In genomic region chr19:24259390-24260351, GRCm38 (mm10) we compare ENCODE assay signal across 8 mouse cellular contexts. TPM values are rescaled to one million over a fixed set of nuclear protein-coding genes. Genes with fewer than 3 reads are reported as not detected.
DNase-seq lines count a peak whose midpoint lies in the region; ATAC-seq and TF ChIP-seq lines count a peak whose summit lies in the region.

No protein-coding gene starts in this region.

- H3K9me3 ChIP-seq in hindbrain, embryonic 16.5 days (ENCODE audit: control insufficient read depth, low read length) = no peaks in the 10 kb centered on the region
- no peaks in the 10 kb centered on the region for H3K9me3 ChIP-seq in midbrain, embryonic 13.5 days

- TF ChIP-seq POLR2A in cerebellum, adult 2 months (IDR thresholded peaks at IDR 0.05; ENCODE audit: borderline replicate concordance, insufficient read depth, low read length) = no peak

- H3K4me3 ChIP-seq in cerebellum, adult 2 months (replicated peaks; ENCODE audit: insufficient read depth, low read depth, low read length) = no peak overlapping the region
- H3K4me3 ChIP-seq in hindbrain, embryonic 16.5 days (ENCODE audit: low read length) = no peak overlapping the region
- no peak overlapping the region for H3K4me3 ChIP-seq in midbrain, embryonic 13.5 days (replicated peaks)

- H3K4me2 ChIP-seq in hindbrain, embryonic 16.5 days (ENCODE audit: low read length) = no peak overlapping the region
- H3K4me2 ChIP-seq in midbrain, embryonic 13.5 days (replicated peaks) = no peak overlapping the region

- ATAC-seq in hindbrain, embryonic 16.5 days = peak; percentile 75
- ATAC-seq in midbrain, embryonic 13.5 days = no peak

- peak overlapping the region; percentile 36; the same call in 1 of the 2 replicates for H3K27ac ChIP-seq in cerebellum, adult 2 months (ENCODE audit: insufficient read depth, low read length)
- no peak overlapping the region for H3K27ac ChIP-seq in hindbrain, embryonic 16.5 days (ENCODE audit: low read depth, low read length)
- H3K27ac ChIP-seq in midbrain, embryonic 13.5 days = 0 out of 2 replicates have a peak overlapping the region, but pooled peaks have one; percentile 14

- no peak for TF ChIP-seq CTCF in cerebellum, adult 2 months (IDR thresholded peaks at IDR 0.05; ENCODE audit: borderline replicate concordance, insufficient read depth, low read depth, low read length)

- DNase-seq in cerebellum, adult 2 months = no peak
- DNase-seq in cerebellum, postnatal 25 days = no peak
- peak; percentile 62 for DNase-seq in kidney, adult 9 months
- no peak for DNase-seq in kidney, postnatal 4 days
- no peak for DNase-seq in spleen, postnatal 14 days (ENCODE audit: low spot score in 2 of 2)
- no peak for DNase-seq in cerebellum, adult 11-12 months

- no peak overlapping the region for H3K9ac ChIP-seq in hindbrain, embryonic 16.5 days (ENCODE audit: low read depth, low read length)
- no peak overlapping the region for H3K9ac ChIP-seq in midbrain, embryonic 13.5 days (replicated peaks)

- H3K27me3 ChIP-seq in cerebellum, adult 2 months (ENCODE audit: control insufficient read depth, insufficient read depth, low read length) = no peaks in the 10 kb centered on the region
- H3K27me3 ChIP-seq in hindbrain, embryonic 16.5 days (replicated peaks; ENCODE audit: control insufficient read depth, insufficient read depth, low read length) = no peaks in the 10 kb centered on the region
- H3K27me3 ChIP-seq in midbrain, embryonic 13.5 days = no peaks in the 10 kb centered on the region

- WGBS in cerebellum, adult 2 months = 69% methylated on average over 12 of the region's 12 CpGs
- WGBS in hindbrain, embryonic 16.5 days = 43% methylated on average over 12 of the region's 12 CpGs
- 70% methylated on average over 12 of the region's 12 CpGs for WGBS in midbrain, embryonic 13.5 days

- no peaks in the 10 kb centered on the region for H3K4me1 ChIP-seq in cerebellum, adult 2 months (ENCODE audit: control insufficient read depth, insufficient read depth, low read length)
- H3K4me1 ChIP-seq in hindbrain, embryonic 16.5 days (ENCODE audit: control insufficient read depth, insufficient read depth, low read depth, low read length) = no peaks in the 10 kb centered on the region
- 0 out of 2 replicates have a peak, but pooled peaks cover 3% of the 10 kb centered on the region for H3K4me1 ChIP-seq in midbrain, embryonic 13.5 days (replicated peaks)

- H3K36me3 ChIP-seq in hindbrain, embryonic 16.5 days (ENCODE audit: control insufficient read depth, insufficient read depth, low read length) = peaks cover 6% of the 10 kb centered on the region; the same call in 1 of the 2 replicates
- H3K36me3 ChIP-seq in midbrain, embryonic 13.5 days = peaks cover 5% of the 10 kb centered on the region; the same call in 1 of the 2 replicates

RNA-seq across cellular contexts. Expression of gene Fxn, which starts 20.7 kb away (rescaled TPM):
- 13.2 and 14.5 TPM in 2 replicates for polyA plus RNA-seq in cerebellum, adult 2 months (2012; rRNA removed)
- 40.0 and 41.4 TPM in 2 replicates for polyA plus RNA-seq in hindbrain, embryonic 16.5 days (2015; fragmentation: Nextera tagmentation; extraction: Ambion mirVana)
- polyA plus RNA-seq in midbrain, embryonic 13.5 days (2015; fragmentation: Nextera tagmentation; extraction: Ambion mirVana) = 40.1 and 41.4 TPM in 2 replicates

RNA-seq across cellular contexts. Expression of gene Tjp2, which starts 34.8 kb away (rescaled TPM):
- polyA plus RNA-seq in cerebellum, adult 2 months (2012; rRNA removed) = 26.5 and 27.7 TPM in 2 replicates
- 10.1 and 12.6 TPM in 2 replicates for polyA plus RNA-seq in hindbrain, embryonic 16.5 days (2015; fragmentation: Nextera tagmentation; extraction: Ambion mirVana)
- polyA plus RNA-seq in midbrain, embryonic 13.5 days (2015; fragmentation: Nextera tagmentation; extraction: Ambion mirVana) = 13.6 and 13.9 TPM in 2 replicates
